Mouse (Mus musculus): Measurements from ENCODE around the gene 4930442H23Rik. TPM values are rescaled to one million over a fixed set of nuclear protein-coding genes. Genes with fewer than 3 reads are reported as not detected.
"Not testable (repeated sequence)": the region's sequence is repeated elsewhere in the genome, so short reads cannot be mapped to it uniquely, and the experiment has no call there.

The 4930442H23Rik gene
- polyA plus RNA-seq, 1 experiment from 2014 or later, result not detected

- Histone ChIP-seq H3K4me1 (peaks cover 59% of the 10 kb centered on the region), H3K9ac (replicated peaks) (peak overlapping the region; percentile 60), H3K27ac (replicated peaks) (peak overlapping the region; percentile 95), H3K9me3 (replicated peaks) (no peaks in the 10 kb centered on the region), H3K4me2 (peak overlapping the region; percentile 84), H3K4me3 (replicated peaks) (peak overlapping the region; percentile 42), H3K27me3 (replicated peaks) (no peaks in the 10 kb centered on the region), H3K36me3 (peaks cover 23% of the 10 kb centered on the region)
- peak; percentile 72 for ATAC-seq (ENCODE audit: low FRiP score)
- 1% methylated on average over 29 of the region's 29 CpGs for WGBS
These were observed 8.9 kb downstream of the 4930442H23Rik start for GRCm38 (mm10) chr10:81174617-81175344.

- H3K9ac ChIP-seq (replicated peaks), result peak overlapping the region; percentile 60
- peaks cover 58% of the 10 kb centered on the region for H3K4me1 ChIP-seq
- H3K36me3 ChIP-seq, result peaks cover 6% of the 10 kb centered on the region
- H3K27me3 ChIP-seq (replicated peaks), result no peaks in the 10 kb centered on the region
- peak; percentile 7; the same call in 1 of the 2 replicates for ATAC-seq (ENCODE audit: low FRiP score)
- H3K4me3 ChIP-seq (replicated peaks), result peak overlapping the region; percentile 16; the same call in 1 of the 2 replicates
- peak overlapping the region; percentile 95 for H3K27ac ChIP-seq (replicated peaks)
- peak overlapping the region; percentile 84 for H3K4me2 ChIP-seq
- WGBS, result 5% methylated on average over 21 of the region's 21 CpGs
- H3K9me3 ChIP-seq (replicated peaks), result no peaks in the 10 kb centered on the region
These were observed 10.5 kb downstream of the 4930442H23Rik start for GRCm38 (mm10) chr10:81173132-81173531.

GRCm38 (mm10) chr10:81169411-81169900 lies 14.2 kb downstream of the 4930442H23Rik start:
- peak; percentile 27; the same call in 1 of the 2 replicates for ATAC-seq (ENCODE audit: low FRiP score)
- not testable (repeated sequence) for H3K36me3 ChIP-seq; H3K9ac ChIP-seq (replicated peaks); H3K4me3 ChIP-seq (replicated peaks); H3K27me3 ChIP-seq (replicated peaks); H3K9me3 ChIP-seq (replicated peaks)
- H3K4me1 ChIP-seq, result peaks cover 55% of the 10 kb centered on the region
- peak overlapping the region; percentile 86 for H3K4me2 ChIP-seq
- H3K27ac ChIP-seq (replicated peaks), result peak overlapping the region; percentile 34; the same call in 1 of the 2 replicates
- 38% methylated on average over 7 of the region's 14 CpGs for whole genome bisulfite sequencing

GRCm38 (mm10) chr10:81168521-81169244 lies 15.0 kb downstream of the 4930442H23Rik start:
- ATAC-seq (ENCODE audit: low FRiP score), result peak; percentile 60
- Histone ChIP-seq H3K27ac (replicated peaks) (peak overlapping the region; percentile 88), H3K4me2 (peak overlapping the region; percentile 86), H3K9ac (replicated peaks) (peak overlapping the region; percentile 56), H3K27me3 (replicated peaks) (no peaks in the 10 kb centered on the region), H3K4me3 (replicated peaks) (peak overlapping the region; percentile 83), H3K9me3 (replicated peaks) (no peaks in the 10 kb centered on the region), H3K36me3 (peaks cover 6% of the 10 kb centered on the region), H3K4me1 (peaks cover 53% of the 10 kb centered on the region)
- WGBS, result 2% methylated on average over 29 of the region's 29 CpGs

- peaks cover 11% of the 10 kb centered on the region for H3K36me3 ChIP-seq
- peak overlapping the region; percentile 86 for H3K4me2 ChIP-seq
- WGBS, result 7% methylated on average over 5 of the region's 5 CpGs
- no peaks in the 10 kb centered on the region for H3K27me3 ChIP-seq (replicated peaks)
- peak overlapping the region; percentile 83 for H3K4me3 ChIP-seq (replicated peaks)
- peak overlapping the region; percentile 88 for H3K27ac ChIP-seq (replicated peaks)
- no peaks in the 10 kb centered on the region for H3K9me3 ChIP-seq (replicated peaks)
- H3K4me1 ChIP-seq, result peaks cover 48% of the 10 kb centered on the region
- peak overlapping the region; percentile 56; the same call in 1 of the 2 replicates for H3K9ac ChIP-seq (replicated peaks)
- ATAC-seq (ENCODE audit: low FRiP score), result peak; percentile 64
These were observed 15.6 kb downstream of the 4930442H23Rik start for GRCm38 (mm10) chr10:81168087-81168431.

- Histone ChIP-seq H3K27me3 (replicated peaks) (no peaks in the 10 kb centered on the region), H3K36me3 (peaks cover 12% of the 10 kb centered on the region), H3K4me1 (peaks cover 43% of the 10 kb centered on the region), H3K4me3 (replicated peaks) (peak within 1 kb of the TSS; percentile 83), H3K27ac (replicated peaks) (peak within 1 kb of the TSS; percentile 88), H3K9me3 (replicated peaks) (no peaks in the 10 kb centered on the region), H3K4me2 (peak within 1 kb of the TSS; percentile 86), H3K9ac (replicated peaks) (peak within 1 kb of the TSS; percentile 75)
- peak; percentile 90 for ATAC-seq (ENCODE audit: low FRiP score)
- WGBS, result under 1% methylated on average over 48 of the region's 64 CpGs
These were observed 16.2 kb downstream of the 4930442H23Rik start, which contains the start of gene Pias4 for GRCm38 (mm10) chr10:81167200-81168086. Gene Pias4 (minus strand): TSS chr10:81167923.

GRCm38 (mm10) chr10:81165118-81165517 lies 18.5 kb downstream of the 4930442H23Rik start:
- whole genome bisulfite sequencing, result 89% methylated on average over 8 of the region's 8 CpGs
- Histone ChIP-seq H3K4me3 (replicated peaks) (no peak overlapping the region), H3K27me3 (replicated peaks) (no peaks in the 10 kb centered on the region), H3K36me3 (peaks cover 33% of the 10 kb centered on the region), H3K4me2 (no peak overlapping the region), H3K27ac (replicated peaks) (no peak overlapping the region), H3K9me3 (replicated peaks) (no peaks in the 10 kb centered on the region), H3K4me1 (peaks cover 60% of the 10 kb centered on the region), H3K9ac (replicated peaks) (no peak overlapping the region)
- no peak for ATAC-seq (ENCODE audit: low FRiP score)

GRCm38 (mm10) chr10:81162318-81162652 lies 21.4 kb downstream of the 4930442H23Rik start:
- Histone ChIP-seq H3K9me3 (replicated peaks) (no peaks in the 10 kb centered on the region), H3K27ac (replicated peaks) (no peak overlapping the region), H3K36me3 (peaks cover 51% of the 10 kb centered on the region), H3K4me1 (peaks cover 52% of the 10 kb centered on the region), H3K9ac (replicated peaks) (no peak overlapping the region), H3K4me2 (peak overlapping the region; percentile 11; the same call in 1 of the 2 replicates), H3K27me3 (replicated peaks) (no peaks in the 10 kb centered on the region), H3K4me3 (replicated peaks) (no peak overlapping the region)
- ATAC-seq (ENCODE audit: low FRiP score), result no peak
- 83% methylated on average over 2 of the region's 2 CpGs for WGBS

- Histone ChIP-seq H3K4me2 (peak overlapping the region; percentile 11; the same call in 1 of the 2 replicates), H3K27me3 (replicated peaks) (no peaks in the 10 kb centered on the region), H3K9ac (replicated peaks) (no peak overlapping the region), H3K36me3 (peaks cover 56% of the 10 kb centered on the region), H3K9me3 (replicated peaks) (no peaks in the 10 kb centered on the region), H3K4me1 (peaks cover 47% of the 10 kb centered on the region), H3K4me3 (replicated peaks) (no peak overlapping the region), H3K27ac (replicated peaks) (no peak overlapping the region)
- WGBS, result 39% methylated on average over 8 of the region's 8 CpGs
- no peak for ATAC-seq (ENCODE audit: low FRiP score)
These were observed 21.9 kb downstream of the 4930442H23Rik start for GRCm38 (mm10) chr10:81161602-81162317.

GRCm38 (mm10) chr10:81154736-81155135 lies 28.9 kb downstream of the 4930442H23Rik start:
- no peak overlapping the region for H3K9ac ChIP-seq (replicated peaks)
- peaks cover 73% of the 10 kb centered on the region for H3K36me3 ChIP-seq
- no peak overlapping the region for H3K4me2 ChIP-seq
- 0 out of 2 replicates have a peak, but pooled peaks cover 3% of the 10 kb centered on the region for H3K4me1 ChIP-seq
- 83% methylated on average over 6 of the region's 6 CpGs for WGBS
- ATAC-seq (ENCODE audit: low FRiP score), result no peak
- H3K9me3 ChIP-seq (replicated peaks), result no peaks in the 10 kb centered on the region
- no peak overlapping the region for H3K27ac ChIP-seq (replicated peaks)
- H3K27me3 ChIP-seq (replicated peaks), result no peaks in the 10 kb centered on the region
- no peak overlapping the region for H3K4me3 ChIP-seq (replicated peaks)

Data from neural tube, embryonic 15.5 days (tissue).